1 mouse cellular context compared by ENCODE assay signal in genomic region chr11:98150625-98151156, GRCm38 (mm10).
TF ChIP-seq lines count a peak whose summit lies in the region.

No protein-coding gene starts in this region.

TF ChIP-seq in MEL, 35 proteins besides CTCF, POLR2A, EP300 and RAD21 (continued from another document):
- TF ChIP-seq UBTF (IDR thresholded peaks at IDR 0.05; ENCODE audit: borderline replicate concordance, insufficient read depth, low read depth, low read length) (no peak), RCOR1 (IDR thresholded peaks at IDR 0.05; ENCODE audit: low read depth, low read length) (no peak; the same call in 1 of the 2 replicates), POLR2AphosphoS5 (IDR thresholded peaks at IDR 0.05; ENCODE audit: borderline replicate concordance, low read depth, low read length) (no peak)
